Mouse (Mus musculus): ENCODE results near the gene Zfp799. TPM values are rescaled to one million over a fixed set of nuclear protein-coding genes. Genes with fewer than 3 reads are reported as not detected.
A peak's percentile ranks its signal among the peaks of the same experiment; 100 is the strongest.
"Not testable (repeated sequence)": the region's sequence is repeated elsewhere in the genome, so short reads cannot be mapped to it uniquely, and the experiment has no call there.

Zfp799 gene
- polyA plus RNA-seq (2017; shearing (Covaris generic)), result 1 to 10 TPM; 5.8 to 8.1 TPM

- peak; percentile 98 for ATAC-seq
Measured at GRCm38 (mm10) chr17:32829540-32830417, at the start of gene Zfp799. Gene Zfp799, minus strand, starts transcription at chr17:32830261.

GRCm38 (mm10) chr17:32878773-32879172 lies 48.7 kb upstream of the Zfp799 start:
- no peak for ATAC-seq

GRCm38 (mm10) chr17:32877471-32878171 lies 47.6 kb upstream of the Zfp799 start:
- ATAC-seq, result no peak

DNA sequence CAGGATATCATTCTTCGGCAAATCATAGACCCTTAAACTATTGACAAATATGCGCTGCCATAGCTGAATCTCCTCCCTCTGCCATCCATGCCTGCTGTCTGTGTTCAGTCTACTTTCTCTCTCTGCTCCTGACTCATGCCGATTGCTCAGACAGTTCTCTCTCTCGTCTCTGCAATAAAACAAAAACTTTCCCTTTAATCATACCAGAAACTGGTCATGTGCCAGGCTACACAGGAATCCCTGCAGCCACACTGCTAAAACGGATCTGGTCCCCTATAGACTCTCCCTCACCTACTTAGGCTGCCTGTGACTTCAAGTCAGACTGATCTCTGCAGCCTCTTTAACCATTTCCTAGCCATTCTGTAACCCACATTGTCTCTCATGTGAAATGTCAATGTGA lies 42.6 kb upstream of the Zfp799 start:
- no peak for ATAC-seq

DNA sequence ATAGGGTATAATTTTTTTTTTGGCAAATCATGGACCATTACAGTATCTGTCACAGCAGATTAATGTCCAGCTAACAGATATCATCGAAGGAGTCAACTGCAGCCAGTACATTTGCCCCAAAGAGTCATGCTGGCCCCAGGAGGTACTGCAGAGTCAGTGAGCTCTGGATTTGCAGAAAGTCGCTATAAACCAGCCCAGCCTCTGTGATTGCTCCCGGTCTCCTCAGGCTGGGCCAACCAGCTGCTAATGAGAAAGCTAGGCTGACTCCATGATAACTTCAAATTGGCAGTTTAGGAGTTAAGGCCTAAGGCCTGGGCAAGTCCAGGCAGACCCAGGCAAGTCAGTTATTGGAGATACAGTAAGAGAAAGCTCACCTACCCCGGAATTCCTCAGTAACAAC lies 42.0 kb upstream of the Zfp799 start:
- no peak for ATAC-seq

- no peak for ATAC-seq
Measured at GRCm38 (mm10) chr17:32871483-32871882, 41.4 kb upstream of the Zfp799 start.

DNA sequence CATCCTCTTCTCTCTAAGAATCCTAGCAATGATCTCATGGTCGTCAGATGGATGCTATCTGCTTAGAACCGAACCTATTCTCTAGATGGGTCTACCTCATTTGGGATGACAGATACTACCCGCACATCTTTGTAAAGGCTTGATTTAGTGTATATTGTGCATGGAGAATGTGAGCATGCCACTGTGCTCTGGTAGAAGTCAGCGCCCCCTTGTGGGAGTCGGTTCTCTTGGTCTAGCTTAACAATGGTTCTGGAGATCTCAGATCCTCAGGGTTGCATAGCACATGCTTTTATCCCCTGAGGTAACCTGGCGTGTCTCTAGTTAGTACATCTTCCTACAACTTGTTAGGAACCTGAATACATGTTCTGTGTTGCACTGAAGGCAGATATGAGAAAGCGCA lies 37.2 kb upstream of the Zfp799 start:
- ATAC-seq, result peak; percentile 28

GRCm38 (mm10) chr17:32856713-32857112 lies 26.7 kb upstream of the Zfp799 start:
- not testable (repeated sequence) for ATAC-seq

- no peak for ATAC-seq
Measured at GRCm38 (mm10) chr17:32851581-32851980, 21.5 kb upstream of the Zfp799 start.

DNA sequence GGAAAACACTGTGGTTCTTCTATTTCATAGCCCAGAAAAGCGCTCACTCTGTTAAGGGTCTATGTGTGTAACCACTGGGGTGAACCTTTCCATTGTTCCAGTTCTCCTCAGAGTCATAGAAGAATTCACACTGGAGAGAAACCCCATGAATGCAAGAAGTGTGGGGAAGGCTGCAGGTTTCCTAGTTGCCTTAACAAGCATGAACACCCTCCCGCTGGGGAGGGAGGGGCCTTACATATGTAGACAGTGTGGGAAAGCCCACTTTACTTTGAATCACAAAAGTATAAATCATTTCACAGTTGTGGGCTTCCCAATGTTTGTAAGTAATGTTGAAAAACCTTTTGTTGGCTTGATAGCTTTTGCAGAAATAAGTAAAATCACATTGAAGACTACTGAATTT lies 11.3 kb upstream of the Zfp799 start:
- no peak for ATAC-seq

DNA sequence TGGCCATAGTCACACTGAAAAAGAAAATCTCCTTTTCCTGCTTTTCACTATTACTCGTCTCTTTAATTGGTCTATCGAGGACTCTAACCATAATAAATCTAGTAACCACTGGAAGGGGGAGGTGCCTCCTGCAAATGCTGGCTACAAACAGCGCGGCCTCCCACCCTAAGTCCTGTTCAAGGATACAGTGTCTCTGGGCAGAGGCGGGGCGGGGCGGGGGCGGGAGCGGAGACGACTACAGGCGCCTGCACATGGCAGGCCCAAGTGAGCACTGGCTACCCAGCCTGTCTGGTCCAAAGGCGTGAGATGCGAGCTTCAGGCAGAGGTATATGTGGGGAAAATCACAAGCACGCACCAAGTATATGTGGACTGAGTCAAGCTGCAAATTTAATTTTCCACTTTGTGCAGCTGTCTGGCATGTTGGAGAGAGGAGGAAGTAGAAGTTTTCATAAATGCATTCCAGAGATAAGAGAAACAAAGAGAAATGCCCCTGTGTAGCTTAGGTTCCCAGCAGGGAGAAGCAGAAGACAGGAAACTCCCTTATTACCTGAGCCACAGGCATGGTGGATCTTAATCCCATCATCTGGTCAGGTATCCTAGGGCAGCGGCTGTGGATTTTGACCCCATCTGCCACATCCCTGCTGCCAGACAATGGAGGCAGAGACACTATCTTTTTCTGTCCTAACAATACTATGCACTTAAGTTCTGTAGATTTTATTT lies 9.2 kb upstream of the Zfp799 start:
- no peak for ATAC-seq

- no peak for ATAC-seq
Measured at GRCm38 (mm10) chr17:32830418-32830782, 339 bp upstream of the Zfp799 start.

- ATAC-seq, result no peak
Measured at GRCm38 (mm10) chr17:32816074-32816784, 13.8 kb downstream of the Zfp799 start.

GRCm38 (mm10) chr17:32814136-32814535 lies 15.9 kb downstream of the Zfp799 start:
- no peak for ATAC-seq

- no peak for ATAC-seq
Measured at GRCm38 (mm10) chr17:32810648-32811047, 19.4 kb downstream of the Zfp799 start.

DNA sequence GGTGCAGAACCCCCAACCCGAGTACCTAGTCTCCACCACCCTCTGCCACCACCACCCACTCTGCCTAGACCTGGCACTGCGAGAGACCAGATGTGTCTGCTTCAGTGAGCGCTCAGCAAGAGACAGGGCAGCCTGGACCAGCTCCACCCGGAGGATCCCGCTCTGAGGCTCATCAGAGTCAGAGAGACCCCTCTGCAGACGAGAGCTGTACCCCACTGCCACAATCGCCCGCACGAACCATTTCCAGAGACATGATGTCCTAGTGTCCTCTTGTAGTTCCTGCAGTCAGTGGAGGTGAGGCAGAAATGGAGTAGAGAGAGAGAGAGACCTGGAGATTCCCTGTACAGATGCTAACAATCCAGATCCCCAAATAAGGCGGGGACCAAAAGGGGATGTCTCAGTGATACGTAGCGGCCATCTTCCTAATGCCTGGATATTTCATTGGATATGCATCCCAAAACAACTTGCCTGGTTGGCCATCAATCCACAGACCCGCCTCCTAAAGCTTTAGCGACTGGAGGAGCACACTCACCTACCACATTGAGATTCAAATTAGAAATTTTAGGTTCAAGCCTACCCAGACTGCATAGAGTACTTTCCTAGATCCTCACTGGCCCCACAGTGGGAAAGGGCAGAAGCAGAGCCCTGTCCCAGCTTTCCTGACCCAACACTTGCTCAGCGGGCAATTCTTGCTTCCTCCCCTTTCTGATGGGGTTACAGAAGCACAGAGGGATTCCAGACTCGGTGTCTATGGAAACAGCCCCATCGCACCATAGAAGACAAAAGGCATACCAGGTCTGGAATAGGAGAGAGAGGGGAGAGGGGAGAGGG lies 20.3 kb downstream of the Zfp799 start, which contains the start of gene Zfp811:
Gene Zfp811, minus strand, starts transcription at position 388 of the 831 bp plus-strand sequence.
- ATAC-seq, result no peak

DNA sequence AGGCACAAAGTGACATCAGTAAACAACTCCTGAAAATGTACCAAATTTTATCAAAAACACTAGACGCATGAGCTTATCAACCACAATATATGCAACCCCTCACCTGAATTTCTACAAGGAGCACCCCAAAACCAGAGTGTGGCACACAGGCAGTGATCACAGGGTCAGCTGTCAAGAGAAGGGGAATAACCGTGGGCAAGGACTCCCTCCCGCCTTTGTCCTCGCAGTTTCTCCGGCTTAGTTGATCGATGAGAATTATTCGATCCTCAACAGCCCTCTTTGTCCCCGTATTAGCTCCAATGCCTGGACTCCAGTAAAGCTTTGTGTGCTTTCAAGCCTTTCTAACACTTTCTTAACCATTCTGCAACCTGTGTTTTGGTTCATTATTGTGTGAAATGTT lies 21.1 kb downstream of the Zfp799 start:
- no peak for ATAC-seq

GRCm38 (mm10) chr17:32789244-32789643 lies 40.8 kb downstream of the Zfp799 start:
- ATAC-seq, result no peak

- no peak for ATAC-seq
Measured at GRCm38 (mm10) chr17:32788576-32788975, 41.5 kb downstream of the Zfp799 start.

DNA sequence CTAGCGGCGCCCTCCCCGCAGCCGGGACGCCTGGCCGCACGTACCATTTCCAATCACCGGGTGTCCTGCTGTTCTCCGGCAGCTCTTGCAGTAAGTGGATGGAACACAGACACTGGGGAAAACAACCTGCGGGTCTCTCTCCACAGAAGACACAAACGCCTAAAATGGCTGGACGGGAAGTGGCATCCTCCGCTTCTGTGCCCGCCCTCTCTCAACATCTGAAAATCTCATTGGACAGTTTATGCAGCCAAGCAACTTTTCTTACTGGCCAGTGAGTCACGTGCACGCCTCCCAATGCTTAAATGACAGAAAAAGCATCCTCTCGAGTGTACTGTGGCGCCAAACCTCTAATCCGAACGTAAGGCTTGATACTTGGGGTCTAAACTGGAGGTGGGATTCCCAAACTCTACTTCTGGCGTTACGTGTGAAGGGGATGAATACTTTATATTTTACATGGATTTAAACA lies 41.9 kb downstream of the Zfp799 start, which contains the start of gene Zfp871:
Gene Zfp871, minus strand, starts transcription at position 194 of the 466 bp plus-strand sequence.
- peak; percentile 99 for ATAC-seq

DNA sequence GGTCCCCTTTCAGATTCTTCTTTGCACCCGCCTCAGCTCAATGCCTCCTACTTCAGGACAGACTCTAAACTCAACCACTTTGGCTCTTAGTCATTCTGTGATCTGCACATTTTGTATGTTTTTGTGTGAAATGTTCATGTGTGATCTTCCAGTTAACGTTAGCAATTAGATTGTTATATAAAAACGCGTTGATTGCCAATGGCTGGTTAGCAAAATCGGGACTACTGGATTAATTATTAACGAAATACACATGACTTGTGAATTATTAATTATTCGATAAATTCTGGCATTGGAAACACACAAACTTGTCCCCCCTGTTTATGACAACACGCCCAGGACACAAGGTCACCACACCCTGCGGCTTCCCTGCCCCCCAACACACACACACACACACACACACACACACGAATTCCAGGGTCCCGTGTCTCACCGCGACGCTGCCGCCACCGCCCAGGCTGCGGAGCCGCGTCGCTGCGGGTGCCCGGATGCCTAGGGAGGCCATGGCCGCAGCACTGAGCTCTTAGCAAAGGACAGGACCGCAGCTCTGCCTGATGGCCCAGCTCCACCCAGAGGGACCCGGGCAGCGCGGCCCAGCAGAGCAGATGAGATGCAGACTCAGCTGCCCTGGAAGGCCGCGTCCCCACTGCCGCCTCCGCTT lies 42.5 kb downstream of the Zfp799 start:
- ATAC-seq, result peak; percentile 53

Measured in activated CD4-positive, CD25-positive, alpha-beta regulatory T cell, adult 4 months (primary cell).